Mouse (Mus musculus) erythroid progenitor cell, adult 5-6 weeks (primary cell): Measurements from ENCODE around the gene Psmb8. TPM values are rescaled to one million over a fixed set of nuclear protein-coding genes. Genes with fewer than 3 reads are reported as not detected.

ENCODE experiments used
- ATAC-seq: replicated peaks from 2 replicates; pipeline ENCODE4 v1.8.0; 2016; ENCODE audit warnings: moderate number of reproducible peaks, mild to moderate bottlenecking, moderate TSS enrichment, inconsistent platforms; ENCODE audit not compliant: poor library complexity, low FRiP score, severe bottlenecking
- total RNA-seq, 2 experiments: library from RNA; stranded (forward) in 1 of 2; stranded (reverse) in 1 of 2; fragments of 150-400 nt in 1 of 2; fragments of 186-747, 209-891 nt in 1 of 2; gene quantifications; 2 replicates each; pipeline versions ENCODE4 v1.2.3 to v1.2.4; 2015 to 2017; ENCODE audit warnings: low replicate concordance in 2 of 2

The Psmb8 gene
- total RNA-seq, 2 experiments from 2014 or later: 38.1 to 38.3 TPM

GRCm38 (mm10) chr17:34188010-34188409, 9.5 kb upstream of the Psmb8 start:
- ATAC-seq: peak; percentile 73

GRCm38 (mm10) chr17:34188986-34189385, 8.5 kb upstream of the Psmb8 start:
- ATAC-seq: no peak

- ATAC-seq: no peak
Measured at GRCm38 (mm10) chr17:34192852-34193251, 4.7 kb upstream of the Psmb8 start.

- ATAC-seq: no peak
Measured at GRCm38 (mm10) chr17:34193468-34193867, 4.1 kb upstream of the Psmb8 start.

GRCm38 (mm10) chr17:34194723-34195122, 2.8 kb upstream of the Psmb8 start:
- no peak for ATAC-seq

GRCm38 (mm10) chr17:34196491-34196890, 1.0 kb upstream of the Psmb8 start:
- ATAC-seq: no peak

GRCm38 (mm10) chr17:34197904-34198520, 491 bp downstream of the Psmb8 start:
- no peak for ATAC-seq

GRCm38 (mm10) chr17:34198521-34198912, 996 bp downstream of the Psmb8 start:
- ATAC-seq: no peak

- ATAC-seq: no peak
Measured at GRCm38 (mm10) chr17:34199050-34199619, 1.6 kb downstream of the Psmb8 start.

GRCm38 (mm10) chr17:34200047-34200446, 2.5 kb downstream of the Psmb8 start:
- ATAC-seq: no peak

GRCm38 (mm10) chr17:34200772-34201505, 3.4 kb downstream of the Psmb8 start:
- ATAC-seq: no peak

- no peak for ATAC-seq
Measured at GRCm38 (mm10) chr17:34201506-34202055, 4.1 kb downstream of the Psmb8 start.

GRCm38 (mm10) chr17:34202760-34203442, 5.4 kb downstream of the Psmb8 start:
- ATAC-seq: no peak

GRCm38 (mm10) chr17:34203444-34203843, 5.9 kb downstream of the Psmb8 start, which contains the start of gene Tap2:
TSS of gene Tap2 (plus strand) at chr17:34203527.
- ATAC-seq: no peak

- peak; percentile 79 for ATAC-seq
Measured at GRCm38 (mm10) chr17:34204303-34205010, 6.9 kb downstream of the Psmb8 start.

GRCm38 (mm10) chr17:34205021-34205745, 7.7 kb downstream of the Psmb8 start:
- ATAC-seq: peak; percentile 60

- ATAC-seq: peak; percentile 82
Measured at GRCm38 (mm10) chr17:34205746-34206176, 8.2 kb downstream of the Psmb8 start.

- ATAC-seq: no peak
Measured at GRCm38 (mm10) chr17:34206731-34207130, 9.2 kb downstream of the Psmb8 start.

- ATAC-seq: no peak
Measured at GRCm38 (mm10) chr17:34207456-34207855, 9.9 kb downstream of the Psmb8 start.
